Mouse (Mus musculus): ENCODE measurements at regions not wholly inside any gene's neighbourhood (a gene's known extent, or its start where the extent isn't known, plus 50 kb on each side); places are given as distances from the start of the nearest gene placed in this dataset.

DNA sequence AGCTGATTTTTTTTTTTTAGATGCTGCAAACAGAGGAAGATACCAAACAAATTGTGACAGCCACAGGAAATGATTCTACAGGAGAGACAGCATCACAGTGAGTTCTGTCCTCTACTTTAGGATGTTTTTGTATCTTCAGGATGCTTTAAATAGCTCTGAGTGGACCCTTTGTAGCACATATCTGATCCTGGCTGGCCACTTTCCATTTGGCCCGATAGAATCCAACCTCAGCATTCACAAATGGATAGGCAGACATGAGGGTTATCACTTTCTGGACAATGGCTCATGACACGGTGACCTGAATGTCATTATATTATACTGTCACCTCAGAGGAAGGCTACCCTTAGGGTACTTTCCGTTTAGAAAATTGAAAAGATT is 379.3 kb downstream of the Gm10295 start:
- DNase-seq (ENCODE audit: low read depth, low spot score), result no peak

DNA sequence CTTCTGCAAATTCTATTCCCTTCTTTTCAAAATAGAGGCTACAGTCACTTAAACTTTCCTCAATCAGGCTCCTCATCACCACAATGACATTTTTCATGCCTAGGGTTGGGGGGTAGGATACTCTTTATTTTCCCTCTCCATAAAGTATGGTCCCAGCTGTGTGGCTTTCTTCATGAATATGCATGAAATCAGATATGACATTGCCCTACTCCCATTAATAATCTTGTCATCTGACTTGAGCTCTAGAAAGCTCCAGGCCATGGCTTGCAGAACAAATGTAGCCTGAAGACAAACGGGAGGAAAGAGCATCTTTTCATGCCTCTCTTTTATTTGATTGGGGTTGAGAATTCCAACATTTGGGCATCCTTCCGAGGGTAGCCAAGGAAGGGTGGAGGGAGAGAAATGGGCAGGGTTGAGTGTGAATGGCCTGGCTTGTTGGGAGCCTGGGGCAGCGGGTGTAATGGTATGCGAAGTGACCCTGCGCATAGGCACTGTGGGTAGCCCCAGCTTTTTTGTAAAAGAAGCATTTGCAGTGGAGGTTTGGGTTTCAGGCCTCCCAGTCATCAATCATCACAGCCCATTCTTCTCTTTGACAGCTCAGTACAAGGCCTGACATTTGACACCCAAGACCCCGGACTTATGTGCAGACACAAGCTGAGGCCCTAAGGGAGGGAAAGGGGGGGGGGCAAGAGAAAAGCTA is 379.8 kb downstream of the Gm10295 start:
- no peak for DNase-seq (ENCODE audit: low read depth, low spot score)

DNA sequence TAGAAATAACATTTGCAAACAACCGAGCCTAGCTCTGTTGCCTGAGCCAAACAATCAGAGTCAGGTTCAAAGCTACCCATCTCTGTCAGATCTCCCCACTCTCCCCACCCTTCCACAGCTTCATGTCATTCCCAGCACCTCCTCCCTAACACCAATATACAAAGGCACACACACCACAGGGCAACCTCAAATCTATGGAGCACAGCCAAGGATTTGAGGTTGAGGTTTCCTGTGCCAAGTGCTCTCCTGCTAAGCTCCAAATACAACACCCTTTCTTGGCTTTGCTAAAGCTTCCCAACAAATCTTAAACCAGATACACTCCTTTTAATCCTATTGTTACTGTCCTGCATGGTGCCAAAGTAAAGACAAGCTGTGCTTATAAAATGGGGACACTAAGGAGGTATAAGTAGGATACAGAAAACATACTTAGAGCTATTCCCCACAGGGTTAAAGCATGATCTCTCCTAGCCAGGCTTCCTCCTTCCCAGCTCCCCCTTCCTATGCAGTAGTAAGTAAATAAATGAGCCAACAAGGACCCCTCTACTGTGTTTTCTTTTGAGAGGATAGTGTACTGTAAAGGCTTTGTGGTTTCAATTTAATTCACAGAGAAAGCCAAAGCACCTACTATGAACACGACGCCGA is 398.8 kb downstream of the Gm10295 start:
- no peak for DNase-seq (ENCODE audit: low read depth, low spot score)

DNA sequence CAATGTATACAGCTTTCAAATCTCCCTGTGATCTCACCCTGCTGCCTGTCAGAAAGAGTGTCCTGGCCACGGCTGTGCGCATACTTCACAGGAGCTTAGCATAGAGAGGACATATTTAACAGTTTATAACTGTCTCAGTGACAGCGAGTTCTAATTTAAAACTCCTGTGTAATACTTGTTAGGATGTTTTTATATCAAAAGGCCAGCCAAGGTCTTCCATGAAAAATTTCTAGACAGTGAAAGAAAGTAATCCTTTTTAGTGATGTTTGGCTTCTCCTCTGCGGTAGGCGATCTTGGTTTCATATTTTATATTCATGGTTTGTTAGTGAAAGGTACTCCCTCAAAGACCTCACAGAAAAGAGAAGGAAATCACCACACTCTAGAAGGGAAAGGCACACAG is 403.0 kb downstream of the Gm10295 start:
- DNase-seq (ENCODE audit: low read depth, low spot score), result no peak

DNA sequence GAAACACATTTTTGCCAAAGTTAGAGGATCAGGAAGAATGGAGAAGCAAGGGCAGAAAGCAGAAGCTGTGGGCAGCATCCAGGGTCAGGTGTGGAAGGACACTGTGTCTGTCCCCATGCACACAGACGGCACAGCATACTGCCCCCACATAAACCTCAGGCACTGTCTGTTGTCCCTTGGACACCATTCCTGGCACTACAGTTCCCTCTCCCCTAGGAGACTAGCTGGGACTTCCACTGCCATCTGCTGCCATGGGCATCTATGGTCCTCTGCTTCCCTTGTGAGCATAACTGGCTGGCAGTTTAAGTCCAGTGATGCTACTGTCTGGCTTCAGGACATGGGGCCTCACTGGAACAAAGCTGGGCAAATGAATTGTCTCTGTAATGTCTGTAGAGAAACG is 405.0 kb downstream of the Gm10295 start:
- DNase-seq (ENCODE audit: low read depth, low spot score), result no peak

DNA sequence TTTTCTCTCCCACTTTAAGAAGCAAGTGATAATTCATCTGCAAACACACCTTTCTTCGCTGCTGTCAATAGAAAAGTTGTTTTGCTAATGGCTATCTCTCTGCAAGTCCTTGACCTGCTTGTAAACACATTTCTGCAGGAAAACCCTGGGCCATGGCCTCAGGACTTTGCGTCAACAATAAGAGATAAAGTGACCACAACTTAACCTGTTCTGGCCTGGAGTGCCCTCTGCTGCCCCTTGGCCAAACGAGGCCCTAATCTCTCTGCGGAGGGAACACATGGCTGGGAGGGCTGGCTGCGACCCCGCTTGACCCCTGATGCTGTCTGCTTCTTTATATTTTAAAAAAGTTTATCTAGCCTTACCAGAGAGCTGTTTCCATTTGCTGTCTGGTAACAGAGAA is 420.4 kb downstream of the Gm10295 start:
- DNase-seq (ENCODE audit: low read depth, low spot score), result no peak

DNA sequence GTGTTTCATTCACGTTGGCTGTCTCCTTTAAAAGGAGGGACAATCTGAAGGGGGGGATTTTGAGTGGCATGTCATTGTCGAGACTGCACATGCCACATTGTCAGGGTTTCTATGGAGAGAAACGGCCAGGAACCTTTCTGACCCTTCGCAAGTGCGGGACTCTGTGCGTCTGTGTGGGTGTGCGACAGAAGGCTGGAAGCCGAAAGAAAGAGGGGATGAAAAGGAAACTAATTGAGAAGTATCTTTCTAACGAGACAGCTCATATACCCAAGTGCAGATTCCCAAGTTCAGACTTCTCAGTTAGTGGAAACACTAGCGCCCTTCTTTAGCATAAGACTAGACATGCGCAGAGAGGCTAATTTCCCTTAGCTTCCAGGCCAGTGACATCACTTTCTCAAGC is 421.4 kb downstream of the Gm10295 start:
- no peak for DNase-seq (ENCODE audit: low read depth, low spot score)

DNA sequence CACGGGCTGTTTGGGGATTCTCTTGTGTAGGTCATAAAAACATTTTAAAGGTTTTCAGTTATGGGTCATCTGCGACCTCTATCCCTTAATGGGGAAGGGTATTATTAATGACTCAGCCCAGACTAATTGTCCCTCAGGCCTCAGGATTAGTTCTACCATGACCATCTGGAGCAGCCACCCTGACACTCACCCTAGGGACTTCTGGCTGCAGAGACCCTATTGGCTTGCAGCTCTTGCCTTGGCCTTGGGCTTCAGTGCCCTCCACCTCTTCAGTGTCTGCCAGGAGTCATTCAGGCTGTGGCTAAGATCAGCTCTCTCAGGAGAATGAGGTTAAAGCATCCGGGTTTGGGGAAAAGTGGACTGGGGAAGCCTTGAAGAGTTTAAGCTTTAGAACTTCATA is 423.3 kb downstream of the Gm10295 start:
- no peak for DNase-seq (ENCODE audit: low read depth, low spot score)

DNA sequence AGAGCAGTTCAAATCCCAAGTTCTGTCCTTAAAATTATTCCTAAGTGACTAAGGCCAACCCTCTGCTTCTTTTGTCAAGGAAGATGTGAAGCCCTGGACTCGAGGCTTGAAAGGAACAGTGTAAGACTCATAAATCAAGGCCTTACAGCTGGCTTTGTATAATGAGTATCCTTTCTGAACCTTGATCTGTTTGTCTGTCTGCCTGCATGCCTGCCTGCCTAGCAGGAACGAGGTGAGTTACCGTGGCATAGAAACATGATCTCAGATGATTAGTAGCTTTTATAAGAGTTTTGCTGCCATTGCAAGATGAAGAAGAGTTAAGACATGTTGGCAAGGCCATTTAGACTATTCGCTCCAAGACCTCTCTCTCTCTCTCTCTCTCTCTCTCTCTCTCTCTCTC is 434.3 kb downstream of the Gm10295 start:
- DNase-seq (ENCODE audit: low read depth, low spot score), result no peak

DNA sequence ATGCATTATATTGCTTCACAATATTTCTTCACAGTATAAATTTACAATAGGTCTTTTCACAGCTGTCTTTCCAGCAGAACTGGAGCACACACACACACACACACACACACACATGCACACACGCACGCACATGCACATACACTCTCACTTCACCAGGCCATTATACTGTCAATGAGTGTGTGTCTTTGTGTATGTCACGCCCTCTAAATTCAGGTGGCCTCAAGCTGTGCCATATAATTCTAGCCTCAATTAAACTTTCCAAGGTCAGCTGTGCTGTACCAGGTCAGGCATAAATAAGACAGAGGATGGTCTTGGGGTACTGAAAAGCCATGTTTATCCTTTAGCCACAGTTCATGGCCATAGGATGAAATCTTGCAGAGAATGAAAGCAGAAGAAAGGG is 442.4 kb downstream of the Gm10295 start:
- no peak for DNase-seq (ENCODE audit: low read depth, low spot score)

DNA sequence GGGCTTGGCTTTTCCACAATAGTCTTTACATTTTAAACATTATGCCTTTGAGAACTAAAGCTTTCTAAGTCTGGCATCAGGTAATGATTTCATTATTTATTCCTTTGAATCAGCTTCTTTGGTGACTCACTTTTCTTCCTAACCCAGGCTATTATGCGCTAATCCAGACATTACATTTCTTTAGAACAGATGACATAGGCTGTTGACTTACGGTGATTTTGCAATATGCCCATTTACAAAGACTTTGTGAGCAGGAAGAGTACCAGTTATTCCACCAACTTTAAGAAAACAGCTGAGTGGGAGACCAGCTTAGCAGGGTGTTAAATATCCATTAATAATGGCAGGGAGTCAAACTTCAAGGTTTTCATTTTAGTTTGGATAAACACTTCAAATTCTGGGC is 459.6 kb downstream of the Gm10295 start:
- DNase-seq (ENCODE audit: low read depth, low spot score), result no peak

DNA sequence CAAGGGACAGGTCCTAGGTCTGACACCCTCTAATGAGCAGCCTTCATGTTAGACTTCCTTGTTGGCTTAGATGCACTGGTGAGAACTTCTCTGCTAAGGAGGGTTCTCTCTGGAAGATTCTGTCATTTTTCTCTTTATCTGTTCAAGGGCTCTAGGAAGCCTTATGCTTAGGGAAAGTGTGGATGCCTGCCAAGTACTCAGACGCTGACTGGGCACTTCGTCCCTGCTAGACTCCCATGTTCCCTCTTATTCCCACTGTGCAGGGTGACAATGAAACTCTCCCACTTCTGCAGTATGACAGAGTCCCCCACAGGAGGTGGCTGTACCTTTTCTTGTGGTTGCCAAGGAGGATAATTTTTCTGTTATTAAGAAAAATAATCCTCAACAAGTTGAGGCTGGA is 470.8 kb downstream of the Gm10295 start:
- DNase-seq (ENCODE audit: low read depth, low spot score), result no peak

DNA sequence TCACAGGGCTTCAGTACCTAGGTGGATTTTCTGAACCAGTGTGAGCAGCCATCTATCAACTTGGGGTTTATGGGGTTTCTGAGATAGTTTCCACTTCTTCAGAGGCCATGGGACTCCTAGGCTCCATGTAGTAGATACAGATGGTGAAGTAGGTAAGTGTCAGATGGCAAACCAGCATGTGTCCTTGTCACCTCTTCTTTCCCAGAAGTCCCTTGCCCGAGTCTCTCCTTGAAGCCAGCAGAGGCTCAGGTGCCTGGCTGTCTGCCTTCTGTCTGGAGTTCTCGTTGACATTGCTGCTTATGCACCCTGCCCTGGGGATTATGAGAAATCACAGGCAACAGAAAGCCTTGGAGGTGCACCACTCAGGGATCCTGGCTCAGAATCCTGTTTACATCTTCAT is 476.9 kb downstream of the Gm10295 start:
- DNase-seq (ENCODE audit: low read depth, low spot score), result no peak

DNA sequence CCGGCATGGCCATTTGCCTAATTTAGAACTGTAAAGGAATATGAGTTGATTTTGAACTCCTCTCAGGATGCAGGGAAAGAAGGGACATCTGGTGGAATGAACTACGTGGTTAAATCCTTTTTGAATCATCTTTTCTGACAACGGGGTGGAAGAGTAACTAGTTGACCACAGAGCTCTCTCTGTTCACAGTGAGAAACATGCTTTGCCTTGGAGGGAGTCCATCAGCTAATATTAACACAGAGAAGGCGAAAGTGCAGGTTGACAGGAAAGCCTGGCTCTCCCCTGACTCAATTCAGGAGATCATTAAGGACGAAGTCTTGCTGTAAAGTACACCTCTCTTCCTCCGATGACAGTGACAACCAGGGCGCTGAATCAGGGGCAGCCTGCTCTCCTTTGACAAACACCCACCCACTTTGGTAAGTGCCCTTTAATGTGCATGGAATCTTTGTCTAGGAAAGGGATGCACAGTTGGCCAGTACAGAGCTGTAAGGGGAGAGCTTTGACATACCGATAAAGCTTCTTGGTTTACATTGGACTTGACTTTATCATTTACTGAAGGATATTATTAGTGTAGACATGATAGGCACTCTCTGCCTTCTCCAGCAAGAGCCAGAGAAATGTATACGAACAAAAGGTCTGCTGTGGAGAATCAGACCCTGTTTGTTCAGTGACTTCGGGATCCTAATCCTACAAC is 480.3 kb downstream of the Gm10295 start:
- DNase-seq (ENCODE audit: low read depth, low spot score), result no peak

DNA sequence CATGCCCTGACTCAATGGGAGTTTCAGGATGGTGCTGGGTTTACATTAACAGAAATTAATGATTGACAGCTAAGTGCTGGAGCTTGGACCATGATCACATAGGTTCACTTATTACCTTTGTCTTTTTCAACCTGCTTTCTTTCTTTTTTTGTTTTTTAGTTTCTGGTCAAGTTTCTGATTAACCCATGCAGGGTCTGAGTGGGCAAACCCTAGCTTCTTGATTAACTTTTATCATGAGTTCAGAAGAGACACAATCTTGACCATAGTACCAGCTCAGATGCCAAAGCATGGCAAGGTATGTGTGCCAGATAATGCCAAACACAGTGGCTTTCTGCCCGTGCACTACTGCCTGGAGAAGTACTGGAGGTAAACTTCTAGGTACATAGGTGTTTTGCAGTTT is 482.2 kb downstream of the Gm10295 start:
- DNase-seq (ENCODE audit: low read depth, low spot score), result no peak

DNA sequence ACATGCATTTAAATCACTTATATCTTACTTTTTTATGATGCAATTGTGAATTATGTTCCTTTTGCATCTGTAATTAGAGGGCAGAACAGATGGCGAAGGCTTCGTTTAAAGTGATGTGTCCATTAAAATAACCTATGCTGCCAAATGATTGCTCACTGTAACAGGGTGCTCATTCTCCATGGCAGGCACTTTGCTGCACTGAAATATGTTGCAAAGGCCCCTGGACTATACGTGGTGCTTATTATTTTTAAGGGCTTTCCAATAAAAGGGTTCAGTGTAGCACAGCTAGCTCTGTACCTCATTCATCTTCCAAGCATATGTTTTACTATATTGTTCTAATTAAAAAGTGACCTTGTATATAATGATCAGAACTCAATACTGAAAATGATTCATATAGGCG is 491.3 kb downstream of the Gm10295 start:
- DNase-seq (ENCODE audit: low read depth, low spot score), result no peak

DNA sequence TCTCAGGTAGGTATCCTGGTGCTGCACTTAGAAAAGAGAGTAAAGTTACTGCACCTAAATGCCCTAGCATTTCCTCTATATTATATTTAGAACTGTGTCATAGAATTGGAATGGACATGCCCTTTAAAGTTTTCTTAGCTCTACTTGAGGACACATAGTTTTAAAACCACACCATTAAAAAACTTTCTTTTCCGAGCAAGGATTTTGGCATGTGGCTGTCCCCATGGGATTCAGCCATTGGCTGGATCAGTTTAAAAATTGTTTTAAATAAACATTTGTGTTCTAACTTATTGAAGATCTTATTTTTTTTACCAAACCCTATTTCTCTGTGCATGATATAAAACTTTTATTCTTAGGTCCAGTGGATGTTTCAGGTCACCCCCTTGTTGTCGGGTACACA is 484.2 kb upstream of the Nr2f2 start:
- no peak for DNase-seq (ENCODE audit: low read depth, low spot score)

DNA sequence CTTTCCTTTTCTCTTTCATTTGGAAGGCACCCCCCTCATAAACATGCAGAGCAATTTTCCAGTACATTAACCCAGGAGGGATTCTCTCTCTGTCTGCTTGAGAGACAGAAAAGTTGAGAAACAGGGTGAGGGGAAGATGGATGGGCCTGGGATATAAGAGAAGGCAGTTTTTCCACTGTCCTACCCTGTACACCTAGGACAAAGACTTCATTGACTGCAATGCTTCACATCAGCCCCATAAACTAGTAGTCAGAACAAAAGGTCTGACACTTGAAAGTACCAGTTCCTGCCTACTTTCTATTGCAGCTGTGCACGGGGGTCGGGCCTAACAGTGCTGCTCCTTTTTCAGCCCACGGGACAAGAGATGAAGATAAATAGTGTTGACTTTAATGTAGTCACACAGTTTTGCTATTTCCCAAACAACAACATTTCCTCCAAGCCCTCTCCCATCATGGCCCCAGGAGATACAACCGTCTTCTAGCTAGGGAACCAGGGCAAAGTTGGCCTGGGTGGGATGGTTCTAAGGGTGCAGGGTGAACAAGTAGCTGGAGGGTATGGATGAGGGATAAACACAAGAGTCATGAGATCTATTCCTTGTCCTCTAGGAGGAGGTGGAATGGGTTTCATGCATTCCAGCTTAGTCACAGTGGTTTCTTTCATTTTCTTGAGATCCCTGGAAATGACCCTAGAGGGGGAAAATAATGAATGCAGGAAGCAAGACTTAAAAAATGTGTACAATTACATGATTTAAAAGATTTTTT is 481.7 kb upstream of the Nr2f2 start:
- no peak for DNase-seq (ENCODE audit: low read depth, low spot score)

DNA sequence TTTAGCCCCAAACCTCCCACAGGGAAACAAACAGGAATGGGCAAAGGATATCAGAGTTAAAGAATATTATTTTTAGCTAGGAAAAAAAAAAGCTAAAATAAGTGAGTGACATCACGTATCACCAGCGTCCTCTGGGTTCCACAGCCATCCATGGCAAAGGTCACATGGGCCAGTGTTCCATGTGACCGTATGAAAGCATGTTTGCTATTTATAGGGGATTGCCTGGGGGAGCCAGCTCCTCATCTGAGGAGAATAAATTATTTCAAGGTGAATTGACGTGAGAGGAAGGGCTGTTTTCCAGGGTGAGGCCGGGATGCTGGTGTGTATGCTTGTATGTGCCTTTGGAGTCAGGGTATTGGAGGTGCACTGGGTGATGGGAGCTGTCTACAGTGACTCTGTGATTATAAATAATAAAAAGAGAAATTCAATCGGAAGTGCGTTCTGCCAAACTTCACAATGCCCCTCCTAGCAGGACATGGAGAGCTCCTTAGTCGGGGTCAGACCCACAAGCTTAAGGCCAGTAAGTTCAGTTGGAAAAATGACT is 481.0 kb upstream of the Nr2f2 start:
- DNase-seq (ENCODE audit: low read depth, low spot score), result no peak

DNA sequence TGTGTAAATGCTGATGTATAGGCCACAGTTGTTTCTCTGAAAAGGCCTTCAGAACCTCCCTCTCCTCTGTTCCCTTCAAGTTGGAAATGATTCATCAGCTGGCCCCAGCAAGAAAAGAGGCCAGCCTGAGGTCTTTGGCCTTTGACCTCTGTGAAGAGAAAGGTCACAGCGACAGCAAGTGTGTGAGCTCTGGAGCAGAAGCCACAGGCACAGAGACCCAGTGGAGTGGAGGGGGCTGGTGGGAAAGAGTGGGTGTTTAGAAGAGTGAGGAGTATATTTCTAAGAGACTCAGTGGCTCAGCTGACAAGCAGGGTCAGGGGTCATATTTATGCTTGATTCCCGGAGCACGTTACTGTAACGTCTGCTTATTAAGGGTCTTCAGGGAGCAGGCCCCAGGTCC is 479.5 kb upstream of the Nr2f2 start:
- DNase-seq (ENCODE audit: low read depth, low spot score), result no peak

DNA sequence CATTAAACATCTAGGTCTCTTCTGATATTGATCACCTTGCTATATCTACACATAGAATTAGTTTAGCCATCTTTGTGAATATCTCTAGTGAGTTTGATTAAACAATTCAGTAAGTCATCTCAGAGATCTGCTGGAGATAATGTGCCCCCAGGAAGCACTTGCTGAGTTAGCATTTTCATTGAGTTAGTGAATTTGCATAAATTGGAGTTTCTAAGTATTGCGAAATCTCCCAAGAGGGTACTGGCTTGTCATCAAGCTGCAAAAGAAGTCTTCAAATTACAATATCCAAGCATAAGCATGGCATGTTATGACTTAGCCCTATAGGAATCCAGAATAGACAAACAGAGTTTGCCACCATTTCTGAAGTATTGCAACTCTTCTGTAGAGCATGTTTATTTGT is 473.6 kb upstream of the Nr2f2 start:
- no peak for DNase-seq (ENCODE audit: low read depth, low spot score)

DNA sequence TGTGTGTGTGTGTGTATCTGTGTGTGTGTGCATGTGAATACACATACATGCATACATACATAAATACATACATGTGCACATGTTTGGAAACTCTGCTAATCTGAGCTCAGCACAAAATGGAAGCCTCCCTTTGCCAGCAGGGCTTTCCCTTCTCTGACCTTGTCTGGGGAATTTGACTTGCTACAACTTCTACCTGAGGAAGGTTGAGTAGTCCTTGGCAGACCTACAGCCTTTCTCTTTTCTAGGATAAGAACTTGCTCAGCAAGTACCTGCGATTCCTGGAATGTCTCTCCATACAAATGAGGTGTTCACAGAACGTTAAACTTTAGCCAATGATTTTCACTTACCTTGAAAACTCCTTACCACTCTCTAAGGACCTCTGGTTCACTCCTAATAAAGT is 472.7 kb upstream of the Nr2f2 start:
- DNase-seq (ENCODE audit: low read depth, low spot score), result no peak

Measured in WW6 (cell line).